Mouse (Mus musculus) heart, embryonic 14.5 days (tissue): ENCODE data around the gene Map3k9. TPM values are rescaled to one million over a fixed set of nuclear protein-coding genes. Genes with fewer than 3 reads are reported as not detected.

Experiments
- ATAC-seq: fragments of 200-750 bp; cut with Nextera tagmentation; 2 replicates; pipeline ENCODE4 v1.8.0; 2017; ENCODE audit warnings: low read depth, moderate TSS enrichment; ENCODE audit not compliant: insufficient number of reproducible peaks, insufficient read depth, low FRiP score
- H3K27ac ChIP-seq, 2 experiments: fragments of 200-500 bp in 1 of 2; fragments of 300-500 bp in 1 of 2; sonication (generic) in 1 of 2; replicated peaks in 1 of 2; 2 replicates each; pipeline ENCODE4 v1.5.1; 2012 to 2014; ENCODE audit warnings: low read depth in 2 of 2, low read length in 2 of 2, control low read depth in 1 of 2, mild to moderate bottlenecking in 1 of 2, mixed read lengths in 1 of 2; ENCODE audit not compliant: control insufficient read depth in 1 of 2, insufficient read depth in 1 of 2
- H3K27me3 ChIP-seq: fragments of 300-500 bp; sonication (generic); 2 replicates; pipeline ENCODE4 v1.6.1; 2014; ENCODE audit warnings: mild to moderate bottlenecking, low read length, control low read depth; ENCODE audit not compliant: control insufficient read depth, insufficient read depth
- H3K36me3 ChIP-seq: fragments of 300-500 bp; sonication (generic); 2 replicates; pipeline ENCODE4 v1.6.1; 2014; ENCODE audit warnings: mild to moderate bottlenecking, control low read depth, low read length, mixed read lengths; ENCODE audit not compliant: control insufficient read depth, insufficient read depth
- H3K4me1 ChIP-seq, 2 experiments: fragments of 200-500 bp in 1 of 2; fragments of 300-500 bp in 1 of 2; sonication (generic) in 1 of 2; 2 replicates each; pipeline ENCODE4 v1.6.1; 2012 to 2014; ENCODE audit warnings: low read length in 2 of 2, control low read depth in 1 of 2, mixed read lengths in 1 of 2; ENCODE audit not compliant: control insufficient read depth in 2 of 2, insufficient read depth in 2 of 2
- H3K4me2 ChIP-seq: fragments of 300-500 bp; sonication (generic); 2 replicates; pipeline ENCODE4 v1.6.1; 2014; ENCODE audit warnings: mild to moderate bottlenecking, low read length
- H3K4me3 ChIP-seq, 2 experiments: fragments of 200-500 bp in 1 of 2; fragments of 300-500 bp in 1 of 2; sonication (generic) in 1 of 2; 2 replicates each; pipeline ENCODE4 v1.5.1; 2012 to 2014; ENCODE audit warnings: low read length in 2 of 2, mild to moderate bottlenecking in 2 of 2, control low read depth in 1 of 2, low read depth in 1 of 2, moderate library complexity in 1 of 2; ENCODE audit not compliant: control insufficient read depth in 1 of 2, insufficient read depth in 1 of 2
- H3K9ac ChIP-seq: fragments of 300-500 bp; sonication (generic); 2 replicates; pipeline ENCODE4 v1.6.1; 2014; ENCODE audit warnings: mild to moderate bottlenecking, low read length
- H3K9me3 ChIP-seq: fragments of 300-500 bp; sonication (generic); 2 replicates; pipeline ENCODE4 v1.6.1; 2016; ENCODE audit warnings: low read length, control low read depth; ENCODE audit not compliant: control insufficient read depth
- WGBS: fragments of 180-500 bp; shearing (Covaris S2); extraction: QIAGEN DNeasy Blood & Tissue Kit; methylation state at CpG from one replicate; pipeline ENCODE4 v1.1.7; 2014; 5-methylcytosine and 5-hydroxymethylcytosine counted together
- polyA plus RNA-seq: library from polyadenylated mRNA; unstranded; fragments of >200 nt; fragmentation: Nextera tagmentation; extraction: Ambion mirVana; gene quantifications from 2 replicates; pipeline ENCODE4 v1.2.1, GENCODE M21; 2014

Gene Map3k9
- polyA plus RNA-seq, 1 experiment from 2014 or later, result 0.24 TPM

GRCm38 (mm10) chr12:81774186-81774585, 6.8 kb downstream of the Map3k9 start:
- no peak for ATAC-seq
- no peaks in the 10 kb centered on the region for H3K36me3 ChIP-seq
- H3K9ac ChIP-seq, result no peak overlapping the region
- H3K4me2 ChIP-seq, result no peak overlapping the region
- H3K9me3 ChIP-seq, result no peaks in the 10 kb centered on the region
- 64% methylated on average over 4 of the region's 4 CpGs for WGBS
- H3K4me1 ChIP-seq, result no peaks in the 10 kb centered on the region
- H3K4me3 ChIP-seq, result no peak overlapping the region
- H3K27ac ChIP-seq, result no peak overlapping the region
- H3K27me3 ChIP-seq, result peaks cover 16% of the 10 kb centered on the region

- H3K9ac ChIP-seq, result no peak overlapping the region
- no peaks in the 10 kb centered on the region for H3K9me3 ChIP-seq
- WGBS, result 75% methylated on average over 4 of the region's 4 CpGs
These were observed 11.5 kb downstream of the Map3k9 start for GRCm38 (mm10) chr12:81769458-81769857.

GRCm38 (mm10) chr12:81765386-81765785, 15.6 kb downstream of the Map3k9 start:
- H3K36me3 ChIP-seq, result no peaks in the 10 kb centered on the region
- H3K4me2 ChIP-seq, result no peak overlapping the region
- no peaks in the 10 kb centered on the region for H3K4me1 ChIP-seq
- 75% methylated on average over 6 of the region's 6 CpGs for WGBS
- H3K27ac ChIP-seq, result no peak overlapping the region
- no peaks in the 10 kb centered on the region for H3K9me3 ChIP-seq
- no peak for ATAC-seq
- H3K9ac ChIP-seq, result no peak overlapping the region
- H3K4me3 ChIP-seq, result no peak overlapping the region
- H3K27me3 ChIP-seq, result no peaks in the 10 kb centered on the region

More at GRCm38 (mm10) chr12:81769458-81769857, 11.5 kb downstream of the Map3k9 start:
- Histone ChIP-seq H3K4me3 (no peak overlapping the region), H3K27me3 (no peaks in the 10 kb centered on the region), H3K4me2 (no peak overlapping the region), H3K4me1 (no peaks in the 10 kb centered on the region), H3K36me3 (no peaks in the 10 kb centered on the region), H3K27ac (no peak overlapping the region)
- ATAC-seq, result no peak

- WGBS, result 78% methylated on average over 5 of the region's 5 CpGs
- Histone ChIP-seq H3K36me3 (no peaks in the 10 kb centered on the region), H3K4me2 (no peak overlapping the region), H3K27me3 (no peaks in the 10 kb centered on the region), H3K4me1 (no peaks in the 10 kb centered on the region), H3K4me3 (no peak overlapping the region), H3K9ac (no peak overlapping the region), H3K9me3 (no peaks in the 10 kb centered on the region), H3K27ac (no peak overlapping the region)
- ATAC-seq, result no peak
These were observed 16.6 kb downstream of the Map3k9 start for GRCm38 (mm10) chr12:81764370-81764769.

GRCm38 (mm10) chr12:81754651-81755050, 26.3 kb downstream of the Map3k9 start:
- no peaks in the 10 kb centered on the region for H3K9me3 ChIP-seq
- H3K4me2 ChIP-seq, result no peak overlapping the region
- 46% methylated on average over 7 of the region's 7 CpGs for WGBS
- H3K9ac ChIP-seq, result no peak overlapping the region
- no peak for ATAC-seq
- H3K4me3 ChIP-seq, result no peak overlapping the region
- H3K4me1 ChIP-seq, result no peaks in the 10 kb centered on the region
- H3K36me3 ChIP-seq, result no peaks in the 10 kb centered on the region
- H3K27me3 ChIP-seq, result no peaks in the 10 kb centered on the region
- H3K27ac ChIP-seq, result no peak overlapping the region

- no peaks in the 10 kb centered on the region for H3K4me1 ChIP-seq
- H3K9ac ChIP-seq, result no peak overlapping the region
- no peak overlapping the region for H3K4me2 ChIP-seq
- no peaks in the 10 kb centered on the region; the same call in 1 of the 2 replicates for H3K27me3 ChIP-seq
- ATAC-seq, result no peak
- no peaks in the 10 kb centered on the region for H3K9me3 ChIP-seq
- no peaks in the 10 kb centered on the region for H3K36me3 ChIP-seq
- 65% methylated on average over 4 of the region's 4 CpGs for WGBS
- H3K27ac ChIP-seq, result no peak overlapping the region
- no peak overlapping the region for H3K4me3 ChIP-seq
These were observed 29.9 kb downstream of the Map3k9 start for GRCm38 (mm10) chr12:81751116-81751515.

- no peak overlapping the region for H3K4me3 ChIP-seq
- no peaks in the 10 kb centered on the region for H3K9me3 ChIP-seq
- 50% methylated on average over 3 of the region's 3 CpGs for WGBS
- no peaks in the 10 kb centered on the region for H3K36me3 ChIP-seq
- no peak overlapping the region for H3K4me2 ChIP-seq
- peak; percentile 54; the same call in 1 of the 2 replicates for ATAC-seq
- no peaks in the 10 kb centered on the region for H3K4me1 ChIP-seq
- no peak overlapping the region for H3K27ac ChIP-seq
- H3K27me3 ChIP-seq, result no peaks in the 10 kb centered on the region; the same call in 1 of the 2 replicates
- no peak overlapping the region for H3K9ac ChIP-seq
These were observed 32.1 kb downstream of the Map3k9 start for GRCm38 (mm10) chr12:81748918-81749317.

GRCm38 (mm10) chr12:81748021-81748576, 32.9 kb downstream of the Map3k9 start:
- H3K27me3 ChIP-seq, result no peaks in the 10 kb centered on the region; the same call in 1 of the 2 replicates
- no peak for ATAC-seq
- WGBS, result 44% methylated on average over 4 of the region's 4 CpGs

More at GRCm38 (mm10) chr12:81748021-81748576, 32.9 kb downstream of the Map3k9 start:
- H3K4me1 ChIP-seq, result no peaks in the 10 kb centered on the region
- H3K27ac ChIP-seq, result no peak overlapping the region
- no peaks in the 10 kb centered on the region for H3K9me3 ChIP-seq
- no peaks in the 10 kb centered on the region for H3K36me3 ChIP-seq
- no peak overlapping the region for H3K9ac ChIP-seq
- H3K4me2 ChIP-seq, result no peak overlapping the region
- no peak overlapping the region for H3K4me3 ChIP-seq
